Mouse (Mus musculus): ENCODE results near the gene Mrpl23.

GRCm38 (mm10) chr7:142516221-142516978 is 16.1 kb upstream of the Mrpl23 start:
- no peak for TF ChIP-seq POLR2A (IDR thresholded peaks at IDR 0.05; ENCODE audit: low read depth, low read length)
- TF ChIP-seq CTCF (IDR thresholded peaks at IDR 0.05; ENCODE audit: extremely low read depth, insufficient read length, insufficient replicate concordance, low read depth, low read length) = no peak

All from small intestine, adult 2 months (tissue).